ENCODE assay signal across 11 mouse cellular contexts in the genomic region with DNA sequence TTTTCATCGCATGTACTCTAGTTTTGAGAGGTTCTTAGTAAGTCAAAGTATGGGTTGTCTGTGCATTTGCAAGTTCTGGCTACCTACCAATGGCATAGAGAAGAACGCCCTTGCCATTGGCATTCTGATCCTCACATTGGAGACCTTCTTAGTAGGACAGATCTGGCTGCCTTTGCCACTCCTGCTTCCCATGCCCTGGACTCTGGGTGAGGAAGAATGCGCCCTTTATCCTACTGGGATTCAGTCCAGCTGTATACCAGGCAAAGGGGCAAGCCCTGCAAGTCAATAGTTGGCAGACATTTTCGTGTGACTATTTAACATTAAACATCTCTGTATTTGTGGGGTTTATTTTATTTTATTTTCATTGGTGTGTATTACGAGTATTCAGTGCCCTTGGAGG. TPM values are rescaled to one million over a fixed set of nuclear protein-coding genes. Genes with fewer than 3 reads are reported as not detected.
A peak's percentile ranks its signal among the peaks of the same experiment; 100 is the strongest.
DNase-seq lines count a peak whose midpoint lies in the region; ATAC-seq and TF ChIP-seq lines count a peak whose summit lies in the region.
"Had no signal": no experiment of that assay in that cellular context is flagged by ENCODE, and none has a peak within 500 bp of the region (broad histone marks: within the 10 kb centered on the region; RNA-seq: fewer than 3 reads in every experiment).

No protein-coding gene starts in this region.

- H3K36me3 ChIP-seq in hindbrain, postnatal 0 days (ENCODE audit: insufficient read depth, low read length), result no peaks in the 10 kb centered on the region
- no peaks in the 10 kb centered on the region for H3K36me3 ChIP-seq in hindbrain, embryonic 13.5 days
- H3K36me3 ChIP-seq in heart, embryonic 16.5 days (ENCODE audit: control insufficient read depth, insufficient read depth), result no peaks in the 10 kb centered on the region
- H3K36me3 ChIP-seq: forebrain, embryonic 12.5 days had no signal

- no peak overlapping the region for H3K4me2 ChIP-seq in hindbrain, postnatal 0 days (ENCODE audit: low read depth, low read length)
- no peak overlapping the region for H3K4me2 ChIP-seq in hindbrain, embryonic 13.5 days
- H3K4me2 ChIP-seq in heart, embryonic 16.5 days (ENCODE audit: low read depth, low read length), result peak overlapping the region; percentile 48
- H3K4me2 ChIP-seq: forebrain, embryonic 12.5 days had no signal

- peaks cover 4% of the 10 kb centered on the region; the same call in 1 of the 2 replicates for H3K4me1 ChIP-seq in hindbrain, postnatal 0 days (ENCODE audit: insufficient read depth, low read length)
- peaks cover 12% of the 10 kb centered on the region for H3K4me1 ChIP-seq in hindbrain, embryonic 13.5 days (replicated peaks)
- peaks cover 22% of the 10 kb centered on the region; the same call in 1 of the 2 replicates for H3K4me1 ChIP-seq in heart, embryonic 16.5 days (ENCODE audit: control insufficient read depth, insufficient read depth, low read length)

- no peaks in the 10 kb centered on the region for H3K9me3 ChIP-seq in hindbrain, postnatal 0 days (ENCODE audit: low read length)
- H3K9me3 ChIP-seq in hindbrain, embryonic 13.5 days, result no peaks in the 10 kb centered on the region
- no peaks in the 10 kb centered on the region for H3K9me3 ChIP-seq in heart, embryonic 16.5 days (replicated peaks; ENCODE audit: control insufficient read depth, low read length)
- H3K9me3 ChIP-seq: forebrain, embryonic 12.5 days had no signal

- 70% methylated on average over 5 of the region's 5 CpGs for WGBS in hindbrain, postnatal 0 days
- 82% methylated on average over 5 of the region's 5 CpGs for WGBS in hindbrain, embryonic 13.5 days
- 63% methylated on average over 5 of the region's 5 CpGs for whole genome bisulfite sequencing in heart, embryonic 16.5 days

- peak overlapping the region; percentile 60; the same call in 1 of the 2 replicates for H3K27ac ChIP-seq in hindbrain, postnatal 0 days
- H3K27ac ChIP-seq in hindbrain, embryonic 13.5 days, result no peak overlapping the region
- H3K27ac ChIP-seq in heart, embryonic 16.5 days (ENCODE audit: low read length), result peak overlapping the region; percentile 74
- H3K27ac ChIP-seq: forebrain, embryonic 12.5 days; liver, embryonic 14.5 days had no signal

- H3K27me3 ChIP-seq in hindbrain, postnatal 0 days (ENCODE audit: insufficient read depth, low read length), result no peaks in the 10 kb centered on the region
- H3K27me3 ChIP-seq in hindbrain, embryonic 13.5 days, result no peaks in the 10 kb centered on the region
- no peaks in the 10 kb centered on the region for H3K27me3 ChIP-seq in heart, embryonic 16.5 days (ENCODE audit: control insufficient read depth, insufficient read depth, low read length)
- H3K27me3 ChIP-seq: forebrain, embryonic 12.5 days had no signal

- H3K4me3 ChIP-seq in hindbrain, postnatal 0 days (ENCODE audit: low read length), result no peak overlapping the region
- no peak overlapping the region for H3K4me3 ChIP-seq in hindbrain, embryonic 13.5 days
- no peak overlapping the region for H3K4me3 ChIP-seq in heart, embryonic 16.5 days (ENCODE audit: low read length)
- H3K4me3 ChIP-seq: forebrain, embryonic 12.5 days had no signal

- ATAC-seq in hindbrain, postnatal 0 days, result no peak; the same call in 1 of the 2 replicates
- no peak for ATAC-seq in hindbrain, embryonic 13.5 days (ENCODE audit: low FRiP score)
- ATAC-seq in heart, embryonic 16.5 days (replicated peaks; ENCODE audit: extremely low read depth, insufficient read depth, low FRiP score), result no peak
- ATAC-seq in monocyte, adult 5-6 weeks (replicated peaks; ENCODE audit: insufficient number of reproducible peaks, low FRiP score, low TSS enrichment, poor library complexity, severe bottlenecking), result no peak
- ATAC-seq in megakaryocyte progenitor cell, adult 5-6 weeks (replicated peaks; ENCODE audit: poor library complexity), result no peak
- ATAC-seq: midbrain, embryonic 16.5 days had no signal

- no peak overlapping the region for H3K9ac ChIP-seq in hindbrain, postnatal 0 days (replicated peaks; ENCODE audit: low read length)
- no peak overlapping the region for H3K9ac ChIP-seq in hindbrain, embryonic 13.5 days
- H3K9ac ChIP-seq in heart, embryonic 16.5 days (ENCODE audit: low read length), result no peak overlapping the region
- H3K9ac ChIP-seq: forebrain, embryonic 12.5 days; liver, embryonic 14.5 days had no signal

- no peak for TF ChIP-seq CTCF in hindbrain, postnatal 0 days (IDR thresholded peaks at IDR 0.05; ENCODE audit: low read depth)

- peak; percentile 70 for DNase-seq in hindbrain, postnatal 0 days (ENCODE audit: low spot score)
- peak; percentile 37 to 44 for DNase-seq in urinary bladder, adult 18-20 months (ENCODE audit: low spot score in 2 of 2)
- no peak for DNase-seq in urinary bladder, postnatal 4 days (ENCODE audit: low spot score in 2 of 2)
- DNase-seq: retina, postnatal 1 day had no signal

RNA-seq across cellular contexts. Expression of gene Hsdl2, which starts 3.7 kb away (rescaled TPM):
- 23.6 and 27.9 TPM in 2 replicates for total RNA-seq in hindbrain, postnatal 0 days (2014; rRNA removed)
- 48.8 and 57.3 TPM in 2 replicates for polyA plus RNA-seq in hindbrain, postnatal 0 days (2015; fragmentation: Nextera tagmentation; extraction: Ambion mirVana)
- 41.4 and 46.8 TPM in 2 replicates for polyA plus RNA-seq in hindbrain, embryonic 13.5 days (2015; fragmentation: Nextera tagmentation; extraction: Ambion mirVana)
- polyA plus RNA-seq in heart, embryonic 16.5 days (2015; fragmentation: Nextera tagmentation; extraction: Ambion mirVana), result 80.2 and 88.0 TPM in 2 replicates
- 22.6 to 25.7 TPM (median 23.4 TPM) in 3 replicates for total RNA-seq in monocyte, adult 5-6 weeks (2017)
- total RNA-seq in megakaryocyte progenitor cell, adult 5-6 weeks (2015), result 53.7 and 59.9 TPM in 2 replicates
- 59.6 and 61.6 TPM in 2 replicates for total RNA-seq in megakaryocyte progenitor cell, adult 5-6 weeks (2017)

RNA-seq across cellular contexts. Expression of gene Ptbp3, which starts 35.9 kb away (rescaled TPM):
- total RNA-seq in hindbrain, postnatal 0 days (2014; rRNA removed), result 29.0 and 29.2 TPM in 2 replicates
- 12.0 and 13.2 TPM in 2 replicates for polyA plus RNA-seq in hindbrain, postnatal 0 days (2015; fragmentation: Nextera tagmentation; extraction: Ambion mirVana)
- 21.5 and 22.2 TPM in 2 replicates for polyA plus RNA-seq in hindbrain, embryonic 13.5 days (2015; fragmentation: Nextera tagmentation; extraction: Ambion mirVana)
- 27.6 and 27.7 TPM in 2 replicates for polyA plus RNA-seq in heart, embryonic 16.5 days (2015; fragmentation: Nextera tagmentation; extraction: Ambion mirVana)
- total RNA-seq in monocyte, adult 5-6 weeks (2017), result 282 to 348 TPM (median 308 TPM) in 3 replicates
- total RNA-seq in megakaryocyte progenitor cell, adult 5-6 weeks (2015), result 275 and 331 TPM in 2 replicates
- total RNA-seq in megakaryocyte progenitor cell, adult 5-6 weeks (2017), result 231 and 237 TPM in 2 replicates

RNA-seq across cellular contexts. Expression of gene E130308A19Rik, which starts 40.9 kb away (rescaled TPM):
- total RNA-seq in hindbrain, postnatal 0 days (2014; rRNA removed), result 29.2 and 41.9 TPM in 2 replicates
- polyA plus RNA-seq in hindbrain, postnatal 0 days (2015; fragmentation: Nextera tagmentation; extraction: Ambion mirVana), result 33.8 and 35.7 TPM in 2 replicates
- 61.9 and 65.4 TPM in 2 replicates for polyA plus RNA-seq in hindbrain, embryonic 13.5 days (2015; fragmentation: Nextera tagmentation; extraction: Ambion mirVana)
- polyA plus RNA-seq in heart, embryonic 16.5 days (2015; fragmentation: Nextera tagmentation; extraction: Ambion mirVana), result 17.3 and 20.0 TPM in 2 replicates
- total RNA-seq in monocyte, adult 5-6 weeks (2017), result 3.1 to 10.2 TPM (median 3.4 TPM) in 3 replicates
- total RNA-seq in megakaryocyte progenitor cell, adult 5-6 weeks (2015), result 8.1 and 9.2 TPM in 2 replicates
- total RNA-seq in megakaryocyte progenitor cell, adult 5-6 weeks (2017), result 4.2 and 6.8 TPM in 2 replicates

Comparison
In these comparisons a context has a peak if more than half of its experiments do, and no peak if none do; other contexts are left out.
1. DNase-seq: peak in hindbrain, postnatal 0 days (single experiment) and urinary bladder, adult 18-20 months (2 of 2); none in urinary bladder, postnatal 4 days (0 of 2).